Mouse (Mus musculus) liver, adult 2 months (tissue): ENCODE data around the gene Ndufs1.

Experiments
- CTCF ChIP-seq: fragments of 200-500 bp; IDR thresholded peaks from 2 replicates; pipeline ENCODE4 v1.5.1; 2011; ENCODE audit warnings: low read depth, low read length, control low read depth
- POLR2A ChIP-seq: fragments of 200-500 bp; IDR thresholded peaks from 2 replicates; pipeline ENCODE4 v1.6.1; 2011; ENCODE audit warnings: low read length, control low read depth; ENCODE audit not compliant: insufficient read depth; ENCODE audit errors: extremely low read depth

DNA sequence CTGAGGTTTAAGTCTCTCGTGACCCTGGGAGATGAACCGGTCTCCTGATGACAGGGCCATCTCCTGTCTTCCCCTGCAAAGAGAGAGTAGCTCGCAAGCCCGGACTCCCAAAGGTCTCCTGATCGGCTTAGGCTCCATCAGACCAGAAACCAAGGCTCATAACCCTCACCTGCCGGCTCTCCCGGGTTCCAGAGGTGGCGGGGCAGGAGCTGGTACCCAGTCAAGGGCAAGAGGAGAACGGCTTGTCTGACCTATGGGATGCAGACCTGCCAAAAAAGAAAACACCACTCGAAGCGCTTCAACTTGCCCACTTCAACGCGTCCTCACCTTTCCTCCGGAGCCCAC, 402 bp downstream of the Ndufs1 start:
- TF ChIP-seq POLR2A (no peak), CTCF (no peak)
